Mouse (Mus musculus): ENCODE measurements at regions not wholly inside any gene's neighbourhood (a gene's known extent, or its start where the extent isn't known, plus 50 kb on each side); places are given as distances from the start of the nearest gene placed in this dataset.

- Histone ChIP-seq H3K36me3 (ENCODE audit: control insufficient read depth, insufficient read depth, low read length) (no peaks in the 10 kb centered on the region), H3K27ac (ENCODE audit: insufficient read depth, low read depth, low read length) (no peak overlapping the region), H3K27me3 (replicated peaks; ENCODE audit: control insufficient read depth, insufficient read depth, low read length) (no peaks in the 10 kb centered on the region), H3K4me3 (ENCODE audit: insufficient read depth, low read depth, low read length) (no peak overlapping the region), H3K4me1 (ENCODE audit: control insufficient read depth, insufficient read depth, low read length) (no peaks in the 10 kb centered on the region)
- TF ChIP-seq CTCF (conservative IDR thresholded peaks at IDR 0.05; ENCODE audit: insufficient read depth, insufficient read length, low read depth, low read length) (no peak), POLR2A (IDR thresholded peaks at IDR 0.05; ENCODE audit: low read depth, low read length) (no peak)
- DNase-seq: no peak
- 50% methylated on average over 1 of the region's 1 CpGs for WGBS
Measured at GRCm38 (mm10) chr3:16657566-16657965, 651.3 kb upstream of the Gm5150 start.
